Mouse (Mus musculus) forebrain, embryonic 16.5 days (tissue): ENCODE measurements around the gene Svep1. TPM values are rescaled to one million over a fixed set of nuclear protein-coding genes. Genes with fewer than 3 reads are reported as not detected.
A peak's percentile ranks its signal among the peaks of the same experiment; 100 is the strongest.

Experiments
- ATAC-seq: fragments of 200-750 bp; cut with Nextera tagmentation; 2 replicates; pipeline ENCODE4 v1.8.0; 2017; ENCODE audit warnings: mild to moderate bottlenecking, moderate library complexity
- H3K27ac ChIP-seq: fragments of 300-500 bp; sonication (generic); 2 replicates; pipeline ENCODE4 v1.5.1; 2014; ENCODE audit warnings: low read length, control low read depth
- H3K27me3 ChIP-seq: fragments of 300-500 bp; sonication (generic); replicated peaks from 2 replicates; pipeline ENCODE4 v1.6.1; 2014; ENCODE audit warnings: low read length; ENCODE audit not compliant: control insufficient read depth, insufficient read depth
- H3K36me3 ChIP-seq: fragments of 300-500 bp; sonication (generic); 2 replicates; pipeline ENCODE4 v1.6.1; 2014; ENCODE audit not compliant: control insufficient read depth, insufficient read depth
- H3K4me1 ChIP-seq: fragments of 300-500 bp; sonication (generic); replicated peaks from 2 replicates; pipeline ENCODE4 v1.6.1; 2014; ENCODE audit warnings: low read length; ENCODE audit not compliant: control insufficient read depth, insufficient read depth
- H3K4me2 ChIP-seq: fragments of 300-500 bp; sonication (generic); 2 replicates; pipeline ENCODE4 v1.6.1; 2014; ENCODE audit warnings: mild to moderate bottlenecking, low read length, control low read depth
- H3K4me3 ChIP-seq: fragments of 300-500 bp; sonication (generic); replicated peaks from 2 replicates; pipeline ENCODE4 v1.5.1; 2014; ENCODE audit warnings: mild to moderate bottlenecking, low read length, control low read depth
- H3K9ac ChIP-seq: fragments of 300-500 bp; sonication (generic); replicated peaks from 2 replicates; pipeline ENCODE4 v1.6.1; 2014; ENCODE audit warnings: low read depth, low read length, control low read depth
- H3K9me3 ChIP-seq: fragments of 300-500 bp; sonication (generic); 2 replicates; pipeline ENCODE4 v1.6.1; 2016; ENCODE audit warnings: low read length; ENCODE audit not compliant: control insufficient read depth
- WGBS: fragments of 180-500 bp; shearing (Covaris S2); extraction: QIAGEN DNeasy Blood & Tissue Kit; methylation state at CpG from one replicate; pipeline ENCODE4 v1.1.7; 2014; 5-methylcytosine and 5-hydroxymethylcytosine counted together
- polyA plus RNA-seq: library from polyadenylated mRNA; unstranded; fragments of >200 nt; fragmentation: Nextera tagmentation; extraction: Ambion mirVana; gene quantifications from 2 replicates; pipeline ENCODE4 v1.2.1, GENCODE M21; 2015

Svep1 gene
- polyA plus RNA-seq, 1 experiment from 2014 or later = 0.49 TPM

DNA sequence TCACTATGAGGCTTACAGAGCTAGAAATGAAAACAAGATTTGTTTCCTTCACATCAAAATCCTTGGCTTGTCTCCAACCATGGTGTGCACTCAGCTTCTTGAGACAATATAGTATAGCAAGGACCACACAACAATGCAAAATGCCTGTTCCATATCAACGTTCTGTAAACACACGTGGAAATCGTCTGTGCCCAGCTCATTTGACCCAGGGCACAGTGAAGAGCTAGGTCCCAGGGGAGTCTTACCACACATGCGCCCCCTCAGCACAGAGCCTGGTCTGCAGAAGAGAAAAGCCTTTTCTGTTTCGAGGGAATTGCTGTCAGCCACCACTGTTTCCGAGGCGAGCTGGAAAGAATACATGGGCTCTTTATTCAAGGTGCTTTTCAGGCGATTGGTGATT lies 91.2 kb downstream of the Svep1 start:
- Histone ChIP-seq H3K27me3 (no peaks in the 10 kb centered on the region), H3K4me3 (no peak overlapping the region), H3K9ac (no peak overlapping the region), H3K27ac (no peak overlapping the region), H3K36me3 (no peaks in the 10 kb centered on the region), H3K4me1 (no peaks in the 10 kb centered on the region), H3K9me3 (no peaks in the 10 kb centered on the region), H3K4me2 (no peak overlapping the region)
- 16% methylated on average over 8 of the region's 8 CpGs for WGBS
- ATAC-seq = no peak

DNA sequence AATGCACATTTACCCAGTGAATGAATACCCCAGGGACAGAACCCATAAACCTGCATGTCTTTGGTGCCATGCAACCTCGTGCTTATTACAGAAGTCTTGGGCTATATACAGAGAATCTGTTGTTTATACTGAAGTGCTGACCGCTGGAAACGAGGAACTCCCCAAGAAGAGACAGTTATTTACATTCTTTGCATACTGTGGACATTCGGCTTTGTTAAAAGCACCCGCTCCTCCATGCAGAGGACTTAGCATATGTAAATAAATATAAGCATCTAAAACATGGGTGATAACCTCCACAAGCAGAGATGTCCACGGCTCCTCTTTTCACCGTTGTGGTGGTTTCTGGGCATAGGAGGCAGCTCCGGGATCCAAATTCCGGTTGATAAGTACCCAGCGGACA lies 95.7 kb downstream of the Svep1 start:
- Histone ChIP-seq H3K4me2 (no peak overlapping the region), H3K36me3 (no peaks in the 10 kb centered on the region), H3K27me3 (no peaks in the 10 kb centered on the region), H3K27ac (no peak overlapping the region), H3K4me3 (no peak overlapping the region), H3K9me3 (no peaks in the 10 kb centered on the region), H3K4me1 (no peaks in the 10 kb centered on the region), H3K9ac (no peak overlapping the region)
- 91% methylated on average over 10 of the region's 10 CpGs for WGBS
- no peak for ATAC-seq

DNA sequence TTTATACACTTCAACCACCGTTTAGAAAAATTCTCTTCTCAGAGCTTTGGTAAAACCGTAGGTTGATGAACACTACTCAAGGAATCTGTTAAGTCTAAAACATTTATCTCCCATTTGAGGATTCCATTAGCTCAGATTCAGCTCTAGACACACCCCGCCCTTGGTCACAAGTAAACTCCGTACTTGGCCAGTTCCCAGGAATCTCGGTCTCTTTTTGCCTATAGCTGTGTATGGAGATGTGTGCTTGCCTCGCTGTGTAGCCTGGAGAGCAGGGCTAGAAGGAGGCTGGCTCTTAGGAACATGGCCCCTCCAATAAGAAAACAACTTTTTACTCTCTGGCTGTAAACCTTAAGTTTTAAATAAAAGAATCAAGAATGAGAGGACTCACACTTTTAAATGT lies 96.9 kb downstream of the Svep1 start:
- 90% methylated on average over 6 of the region's 6 CpGs for WGBS
- ATAC-seq = no peak
- H3K4me2 ChIP-seq = no peak overlapping the region
- H3K4me1 ChIP-seq = no peaks in the 10 kb centered on the region
- H3K4me3 ChIP-seq = no peak overlapping the region
- no peaks in the 10 kb centered on the region for H3K36me3 ChIP-seq
- H3K9ac ChIP-seq = no peak overlapping the region
- no peaks in the 10 kb centered on the region for H3K9me3 ChIP-seq
- no peak overlapping the region for H3K27ac ChIP-seq
- no peaks in the 10 kb centered on the region for H3K27me3 ChIP-seq

DNA sequence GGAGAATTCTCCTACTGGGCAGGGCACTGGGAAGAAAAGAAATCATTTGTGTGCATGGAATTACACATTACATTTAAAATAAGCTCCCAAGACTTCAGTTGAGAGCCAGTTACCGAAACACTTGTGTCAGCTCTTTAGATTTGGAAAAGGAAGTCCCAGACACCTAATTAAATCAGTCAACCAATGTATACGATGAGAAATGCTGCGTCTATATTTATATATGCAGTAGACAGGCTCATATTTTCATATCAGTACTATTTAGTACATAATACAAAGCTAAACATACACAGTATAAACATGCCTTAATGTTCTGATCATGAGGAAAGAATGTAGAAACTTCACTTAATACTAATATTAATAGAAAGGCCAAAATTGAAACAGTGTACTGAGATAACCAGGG lies 98.3 kb downstream of the Svep1 start:
- Histone ChIP-seq H3K4me3 (no peak overlapping the region), H3K27ac (no peak overlapping the region), H3K4me2 (no peak overlapping the region), H3K9ac (no peak overlapping the region), H3K4me1 (no peaks in the 10 kb centered on the region), H3K27me3 (no peaks in the 10 kb centered on the region), H3K9me3 (no peaks in the 10 kb centered on the region), H3K36me3 (no peaks in the 10 kb centered on the region)
- WGBS = 83% methylated on average over 3 of the region's 3 CpGs
- no peak for ATAC-seq

DNA sequence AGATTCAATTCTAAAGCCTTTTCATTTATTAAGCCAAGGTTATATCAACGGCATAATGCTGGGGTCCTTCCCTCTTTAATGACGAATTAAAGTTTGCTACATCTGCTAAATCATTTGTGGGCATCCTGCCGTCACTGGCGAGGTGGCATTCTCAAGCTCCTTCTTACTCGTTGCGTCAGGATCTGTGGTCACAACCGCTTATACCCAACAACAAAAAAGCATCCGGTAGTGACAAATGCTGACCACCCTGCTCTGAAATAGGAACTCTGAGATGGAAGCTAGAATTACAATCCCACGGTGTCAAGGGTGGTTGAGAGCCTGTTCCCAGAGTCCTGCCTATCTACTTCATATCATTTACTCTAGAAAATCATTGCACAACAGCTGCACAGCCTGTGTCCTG lies 108.9 kb downstream of the Svep1 start:
- no peak overlapping the region for H3K9ac ChIP-seq
- H3K27me3 ChIP-seq = no peaks in the 10 kb centered on the region
- WGBS = 84% methylated on average over 9 of the region's 9 CpGs
- H3K9me3 ChIP-seq = no peaks in the 10 kb centered on the region
- no peaks in the 10 kb centered on the region for H3K4me1 ChIP-seq
- no peak for ATAC-seq
- no peak overlapping the region for H3K4me3 ChIP-seq
- H3K27ac ChIP-seq = no peak overlapping the region
- H3K36me3 ChIP-seq = no peaks in the 10 kb centered on the region
- H3K4me2 ChIP-seq = no peak overlapping the region

DNA sequence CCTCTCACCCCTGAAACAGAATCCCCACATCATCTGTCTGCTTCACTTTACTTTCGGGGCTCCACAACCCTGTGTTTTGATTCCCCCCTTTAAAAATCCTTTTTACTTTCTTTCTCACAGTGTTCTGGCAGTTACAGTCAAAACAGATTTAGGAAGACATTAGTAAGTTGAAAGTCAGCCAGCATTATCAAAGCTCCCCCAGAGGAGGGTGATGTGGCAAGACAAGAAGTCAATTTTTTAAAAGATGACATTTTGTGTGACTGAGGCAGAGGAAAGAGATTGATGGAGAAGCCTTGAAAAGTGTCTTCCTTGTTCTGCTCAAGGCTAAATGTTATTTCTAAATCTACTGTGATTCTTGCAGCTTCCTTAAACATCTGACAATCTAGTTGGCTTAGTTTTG lies 119.9 kb downstream of the Svep1 start:
- H3K4me1 ChIP-seq = no peaks in the 10 kb centered on the region
- H3K27ac ChIP-seq = no peak overlapping the region
- H3K4me3 ChIP-seq = no peak overlapping the region
- no peaks in the 10 kb centered on the region for H3K9me3 ChIP-seq
- no peak overlapping the region for H3K9ac ChIP-seq
- ATAC-seq = no peak
- H3K4me2 ChIP-seq = no peak overlapping the region
- 67% methylated on average over 1 of the region's 1 CpGs for WGBS
- no peaks in the 10 kb centered on the region for H3K36me3 ChIP-seq
- no peaks in the 10 kb centered on the region for H3K27me3 ChIP-seq

DNA sequence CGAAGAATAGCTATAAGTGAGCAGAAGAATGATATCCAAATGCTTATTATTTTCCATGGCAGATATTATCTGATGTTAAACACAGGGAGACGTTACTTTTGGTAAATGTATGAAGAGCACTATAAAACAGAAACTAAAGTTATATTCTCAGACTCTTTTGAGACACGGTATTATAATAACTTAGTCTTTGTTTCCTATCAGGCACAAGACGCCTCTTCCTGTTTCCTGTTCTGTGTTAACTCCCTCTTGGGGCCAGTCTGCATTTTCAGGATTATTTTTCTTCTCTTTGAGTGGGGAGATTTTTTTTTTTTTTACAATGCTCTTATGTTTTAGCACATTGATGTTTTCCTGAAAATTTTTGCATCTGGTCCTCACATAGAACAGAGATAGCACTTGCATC lies 120.5 kb downstream of the Svep1 start:
- Histone ChIP-seq H3K36me3 (no peaks in the 10 kb centered on the region), H3K4me1 (no peaks in the 10 kb centered on the region), H3K9ac (no peak overlapping the region), H3K4me2 (no peak overlapping the region), H3K27me3 (no peaks in the 10 kb centered on the region), H3K27ac (no peak overlapping the region), H3K9me3 (no peaks in the 10 kb centered on the region), H3K4me3 (no peak overlapping the region)
- no peak for ATAC-seq
- WGBS = 76% methylated on average over 4 of the region's 4 CpGs

DNA sequence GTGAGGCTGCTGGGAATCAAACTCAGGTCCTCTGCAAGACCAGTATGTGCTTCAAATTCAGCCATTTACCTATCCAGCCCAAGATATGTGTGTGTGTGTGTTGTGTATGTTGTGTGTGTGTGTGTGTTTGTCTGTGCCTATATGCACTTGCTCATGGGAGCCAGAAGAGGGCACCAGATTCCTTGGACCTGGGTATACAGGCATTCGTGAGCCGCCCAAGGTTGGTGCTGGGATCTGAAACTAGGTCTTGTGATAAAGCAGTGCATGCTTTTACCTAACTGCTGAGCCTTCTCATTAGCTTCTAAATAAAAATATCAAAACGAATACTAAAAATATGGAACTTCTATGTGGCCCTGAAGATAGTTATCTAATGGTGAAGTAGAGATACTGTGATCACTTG lies 121.3 kb downstream of the Svep1 start:
- Histone ChIP-seq H3K27me3 (no peaks in the 10 kb centered on the region), H3K9me3 (no peaks in the 10 kb centered on the region), H3K27ac (no peak overlapping the region), H3K9ac (no peak overlapping the region), H3K4me2 (no peak overlapping the region), H3K4me1 (no peaks in the 10 kb centered on the region), H3K4me3 (no peak overlapping the region), H3K36me3 (no peaks in the 10 kb centered on the region)
- WGBS = 81% methylated on average over 3 of the region's 3 CpGs
- ATAC-seq = no peak

DNA sequence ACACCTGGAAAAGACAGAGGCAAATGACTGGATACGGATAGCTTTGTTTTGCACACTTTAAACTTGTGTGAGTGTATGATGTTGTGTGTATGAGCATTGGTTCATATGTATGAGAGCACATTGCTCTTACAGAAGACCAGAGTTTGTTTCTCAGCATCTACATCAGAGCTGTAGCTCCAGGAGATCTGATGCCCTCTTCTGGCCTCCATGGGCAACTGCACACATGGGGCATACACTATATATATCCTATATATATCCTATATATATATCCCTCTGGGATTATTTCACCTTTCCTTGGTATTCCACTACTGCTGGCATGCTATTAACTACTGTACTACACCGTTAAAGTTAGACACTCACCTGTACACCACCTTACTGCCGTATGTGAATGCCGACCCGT lies 122.5 kb downstream of the Svep1 start:
- no peak for ATAC-seq
- Histone ChIP-seq H3K36me3 (no peaks in the 10 kb centered on the region), H3K27ac (no peak overlapping the region), H3K4me3 (no peak overlapping the region), H3K27me3 (no peaks in the 10 kb centered on the region), H3K9me3 (no peaks in the 10 kb centered on the region), H3K4me2 (no peak overlapping the region), H3K9ac (no peak overlapping the region), H3K4me1 (no peaks in the 10 kb centered on the region; the same call in 1 of the 2 replicates)
- 96% methylated on average over 5 of the region's 5 CpGs for WGBS

DNA sequence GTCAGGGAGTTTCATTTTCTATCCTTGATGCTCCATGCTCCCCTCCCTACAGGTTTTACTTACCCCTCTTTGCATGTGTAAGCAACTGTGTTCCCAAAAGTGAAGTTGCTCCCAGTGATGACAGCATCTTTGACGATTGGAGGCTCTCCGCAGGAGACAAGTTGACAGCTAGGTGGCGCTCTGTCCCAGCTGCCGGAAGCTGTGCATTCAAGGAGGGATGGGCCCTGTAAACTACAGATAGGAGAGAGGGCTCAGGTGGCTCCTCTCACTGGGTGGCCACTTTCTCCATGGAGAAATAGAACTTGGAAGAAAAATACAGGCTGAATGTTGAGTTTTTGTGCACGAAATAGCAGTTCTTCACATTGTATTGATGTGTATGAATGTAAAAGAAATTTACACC lies 124.1 kb downstream of the Svep1 start:
- no peaks in the 10 kb centered on the region for H3K9me3 ChIP-seq
- no peaks in the 10 kb centered on the region for H3K36me3 ChIP-seq
- no peak overlapping the region for H3K9ac ChIP-seq
- WGBS = 10% methylated on average over 5 of the region's 5 CpGs
- no peak overlapping the region for H3K4me3 ChIP-seq
- H3K27ac ChIP-seq = no peak overlapping the region
- no peaks in the 10 kb centered on the region; the same call in 1 of the 2 replicates for H3K4me1 ChIP-seq
- peak; percentile 41; the same call in 1 of the 2 replicates for ATAC-seq
- no peak overlapping the region for H3K4me2 ChIP-seq
- H3K27me3 ChIP-seq = no peaks in the 10 kb centered on the region
